Mouse (Mus musculus): Measurements from ENCODE around the gene Snap29. TPM values are rescaled to one million over a fixed set of nuclear protein-coding genes. Genes with fewer than 3 reads are reported as not detected.

Snap29 gene
- polyA plus RNA-seq (2015; fragmentation: Nextera tagmentation; extraction: Ambion mirVana) = 15.2 and 15.9 TPM in 2 replicates

DNA sequence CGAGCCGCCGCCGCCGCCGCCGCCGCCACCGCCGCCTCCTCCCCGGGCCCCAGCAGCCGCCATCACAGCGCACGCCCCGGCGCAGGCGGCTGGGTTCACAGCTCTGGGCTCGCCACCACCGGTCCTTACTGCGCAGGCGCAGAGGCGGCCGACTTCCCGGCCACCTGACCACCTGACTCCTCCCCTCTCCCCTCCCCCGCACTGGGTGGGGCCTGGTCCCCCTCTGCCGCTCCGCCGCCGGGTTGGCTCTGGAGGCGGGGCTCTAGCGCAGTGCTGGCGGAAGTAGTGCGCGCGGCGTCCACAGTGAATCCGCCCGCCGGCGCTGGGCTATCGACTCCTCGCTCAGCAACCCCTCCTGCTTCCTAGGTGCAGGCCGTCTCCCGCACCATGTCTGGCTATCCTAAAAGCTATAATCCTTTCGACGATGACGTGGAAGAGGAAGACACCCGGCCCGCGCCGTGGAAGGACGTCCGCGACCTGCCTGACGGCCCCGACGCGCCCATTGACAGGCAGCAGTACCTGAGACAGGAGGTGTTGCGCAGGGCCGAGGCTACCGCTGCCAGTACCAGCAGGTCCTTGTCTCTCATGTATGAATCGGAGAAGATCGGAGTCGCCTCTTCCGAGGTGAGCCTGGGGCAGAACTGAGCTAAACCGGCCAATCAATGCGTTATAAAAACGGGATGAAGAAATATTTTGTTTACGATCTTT lies at the start of gene Snap29, which contains the start of gene Pi4ka:
Gene Snap29, plus strand, starts transcription at position 251 of the 708 bp plus-strand sequence.
Gene Pi4ka, minus strand, starts transcription at position 579 of the 708 bp plus-strand sequence.
- peak within 1 kb of the TSS; percentile 69 for H3K27ac ChIP-seq (ENCODE audit: low read length)
- H3K27me3 ChIP-seq (replicated peaks; ENCODE audit: control insufficient read depth, insufficient read depth, low read length) = no peaks in the 10 kb centered on the region
- peak; percentile 98 for ATAC-seq
- peak within 1 kb of the TSS; percentile 68 for H3K4me2 ChIP-seq (ENCODE audit: low read depth, low read length)
- H3K9ac ChIP-seq (ENCODE audit: low read depth, low read length) = peak within 1 kb of the TSS; percentile 86
- H3K4me1 ChIP-seq (ENCODE audit: control insufficient read depth, insufficient read depth, low read length) = peaks cover 25% of the 10 kb centered on the region
- H3K9me3 ChIP-seq (ENCODE audit: control insufficient read depth, low read length) = no peaks in the 10 kb centered on the region
- H3K4me3 ChIP-seq (ENCODE audit: low read length) = peak within 1 kb of the TSS; percentile 89
- H3K36me3 ChIP-seq (ENCODE audit: control insufficient read depth, insufficient read depth, low read length) = no peaks in the 10 kb centered on the region
- WGBS = under 1% methylated on average over 55 of the region's 69 CpGs

GRCm38 (mm10) chr16:17356031-17356430 lies 49.8 kb upstream of the Snap29 start:
- ATAC-seq = no peak
- no peak overlapping the region for H3K27ac ChIP-seq (ENCODE audit: low read length)
- no peaks in the 10 kb centered on the region for H3K9me3 ChIP-seq (ENCODE audit: control insufficient read depth, low read length)
- peaks cover 7% of the 10 kb centered on the region for H3K36me3 ChIP-seq (ENCODE audit: control insufficient read depth, insufficient read depth, low read length)
- H3K4me1 ChIP-seq (ENCODE audit: control insufficient read depth, insufficient read depth, low read length) = no peaks in the 10 kb centered on the region
- no peak overlapping the region for H3K4me3 ChIP-seq (ENCODE audit: low read length)
- no peaks in the 10 kb centered on the region for H3K27me3 ChIP-seq (replicated peaks; ENCODE audit: control insufficient read depth, insufficient read depth, low read length)
- H3K4me2 ChIP-seq (ENCODE audit: low read depth, low read length) = no peak overlapping the region
- no peak overlapping the region for H3K9ac ChIP-seq (ENCODE audit: low read depth, low read length)
- 88% methylated on average over 6 of the region's 6 CpGs for WGBS

- 93% methylated on average over 4 of the region's 4 CpGs for whole genome bisulfite sequencing
- H3K9me3 ChIP-seq (ENCODE audit: control insufficient read depth, low read length) = no peaks in the 10 kb centered on the region
- H3K36me3 ChIP-seq (ENCODE audit: control insufficient read depth, insufficient read depth, low read length) = peaks cover 6% of the 10 kb centered on the region; the same call in 1 of the 2 replicates
- H3K27ac ChIP-seq (ENCODE audit: low read length) = no peak overlapping the region
- H3K4me2 ChIP-seq (ENCODE audit: low read depth, low read length) = no peak overlapping the region
- H3K4me3 ChIP-seq (ENCODE audit: low read length) = no peak overlapping the region
- no peaks in the 10 kb centered on the region for H3K27me3 ChIP-seq (replicated peaks; ENCODE audit: control insufficient read depth, insufficient read depth, low read length)
- ATAC-seq = no peak
- H3K4me1 ChIP-seq (ENCODE audit: control insufficient read depth, insufficient read depth, low read length) = no peaks in the 10 kb centered on the region
- no peak overlapping the region for H3K9ac ChIP-seq (ENCODE audit: low read depth, low read length)
These were observed 47.0 kb upstream of the Snap29 start for GRCm38 (mm10) chr16:17358787-17359186.

- Histone ChIP-seq H3K36me3 (ENCODE audit: control insufficient read depth, insufficient read depth, low read length) (no peaks in the 10 kb centered on the region; the same call in 1 of the 2 replicates), H3K4me2 (ENCODE audit: low read depth, low read length) (no peak overlapping the region), H3K9me3 (ENCODE audit: control insufficient read depth, low read length) (no peaks in the 10 kb centered on the region), H3K4me3 (ENCODE audit: low read length) (no peak overlapping the region), H3K27me3 (replicated peaks; ENCODE audit: control insufficient read depth, insufficient read depth, low read length) (no peaks in the 10 kb centered on the region), H3K9ac (ENCODE audit: low read depth, low read length) (no peak overlapping the region), H3K4me1 (ENCODE audit: control insufficient read depth, insufficient read depth, low read length) (no peaks in the 10 kb centered on the region), H3K27ac (ENCODE audit: low read length) (no peak overlapping the region)
- no peak for ATAC-seq
- WGBS = 86% methylated on average over 4 of the region's 4 CpGs
These were observed 23.5 kb upstream of the Snap29 start for GRCm38 (mm10) chr16:17382306-17382705.

DNA sequence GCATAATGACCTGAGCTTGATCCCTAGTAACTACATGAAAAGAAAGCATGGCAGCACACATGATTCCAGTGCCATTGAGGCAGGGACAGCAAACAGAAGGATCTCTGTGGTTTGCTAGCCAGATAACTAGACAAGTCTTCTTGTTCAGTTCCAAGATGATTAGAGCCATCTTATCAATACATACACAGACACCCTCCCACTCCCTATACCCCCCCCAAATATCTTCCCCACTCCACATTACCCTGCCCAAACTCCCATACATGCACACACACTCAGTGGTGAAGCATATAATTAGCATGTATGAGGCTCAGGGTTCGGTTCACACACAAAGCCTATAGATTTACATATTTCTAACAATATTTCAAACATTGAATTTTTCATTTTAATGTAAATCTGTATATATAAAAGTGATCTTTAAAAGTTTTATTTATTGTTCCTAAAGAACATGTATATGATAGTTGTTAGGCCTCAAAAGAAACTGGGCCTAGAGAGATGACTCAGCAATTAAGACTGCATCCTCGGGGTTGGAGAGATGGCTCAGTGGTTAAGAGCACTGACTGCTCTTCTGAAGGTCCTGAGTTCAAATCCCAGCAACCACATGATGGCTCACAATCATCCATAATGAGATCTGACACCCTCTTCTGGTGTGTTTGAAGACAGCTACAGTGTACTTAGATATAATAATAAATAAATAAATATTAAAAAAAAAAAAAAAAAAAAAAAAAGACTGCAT lies 22.0 kb upstream of the Snap29 start:
- H3K27me3 ChIP-seq (replicated peaks; ENCODE audit: control insufficient read depth, insufficient read depth, low read length) = no peaks in the 10 kb centered on the region
- WGBS = 87% methylated on average over 2 of the region's 2 CpGs
- no peaks in the 10 kb centered on the region for H3K9me3 ChIP-seq (ENCODE audit: control insufficient read depth, low read length)
- H3K27ac ChIP-seq (ENCODE audit: low read length) = no peak overlapping the region
- H3K9ac ChIP-seq (ENCODE audit: low read depth, low read length) = no peak overlapping the region
- H3K4me1 ChIP-seq (ENCODE audit: control insufficient read depth, insufficient read depth, low read length) = no peaks in the 10 kb centered on the region
- no peak overlapping the region for H3K4me3 ChIP-seq (ENCODE audit: low read length)
- ATAC-seq = no peak
- H3K4me2 ChIP-seq (ENCODE audit: low read depth, low read length) = no peak overlapping the region
- no peaks in the 10 kb centered on the region; the same call in 1 of the 2 replicates for H3K36me3 ChIP-seq (ENCODE audit: control insufficient read depth, insufficient read depth, low read length)

DNA sequence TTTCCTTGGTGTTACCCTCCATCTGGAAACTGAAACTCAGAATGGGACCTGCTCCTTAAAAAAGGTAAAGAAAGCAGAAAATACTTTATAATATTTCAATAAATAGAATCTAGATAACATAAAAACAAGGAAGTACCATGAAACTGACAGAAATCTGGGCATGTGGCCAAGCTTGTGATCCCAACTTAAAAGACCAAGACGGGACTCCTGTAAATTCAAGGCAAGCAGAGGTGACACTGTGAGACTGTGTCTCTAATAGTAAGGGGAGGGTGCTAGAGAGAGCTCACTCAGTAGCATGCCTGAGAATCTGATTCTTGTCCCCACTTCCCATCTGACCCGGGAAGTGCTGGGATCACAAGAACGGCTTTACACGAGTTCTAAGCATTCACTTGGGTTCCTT lies 13.0 kb upstream of the Snap29 start:
- no peak overlapping the region for H3K4me3 ChIP-seq (ENCODE audit: low read length)
- no peaks in the 10 kb centered on the region for H3K4me1 ChIP-seq (ENCODE audit: control insufficient read depth, insufficient read depth, low read length)
- H3K9me3 ChIP-seq (ENCODE audit: control insufficient read depth, low read length) = no peaks in the 10 kb centered on the region
- WGBS = 64% methylated on average over 4 of the region's 4 CpGs
- no peak for ATAC-seq
- no peak overlapping the region for H3K9ac ChIP-seq (ENCODE audit: low read depth, low read length)
- H3K27ac ChIP-seq (ENCODE audit: low read length) = no peak overlapping the region
- no peaks in the 10 kb centered on the region for H3K27me3 ChIP-seq (replicated peaks; ENCODE audit: control insufficient read depth, insufficient read depth, low read length)
- no peak overlapping the region for H3K4me2 ChIP-seq (ENCODE audit: low read depth, low read length)
- H3K36me3 ChIP-seq (ENCODE audit: control insufficient read depth, insufficient read depth, low read length) = no peaks in the 10 kb centered on the region; the same call in 1 of the 2 replicates

- no peaks in the 10 kb centered on the region for H3K27me3 ChIP-seq (replicated peaks; ENCODE audit: control insufficient read depth, insufficient read depth, low read length)
- 76% methylated on average over 1 of the region's 1 CpGs for WGBS
- peaks cover 16% of the 10 kb centered on the region for H3K4me1 ChIP-seq (ENCODE audit: control insufficient read depth, insufficient read depth, low read length)
- ATAC-seq = no peak
- H3K27ac ChIP-seq (ENCODE audit: low read length) = no peak overlapping the region
- no peaks in the 10 kb centered on the region for H3K9me3 ChIP-seq (ENCODE audit: control insufficient read depth, low read length)
- H3K9ac ChIP-seq (ENCODE audit: low read depth, low read length) = no peak overlapping the region
- no peak overlapping the region for H3K4me3 ChIP-seq (ENCODE audit: low read length)
- H3K4me2 ChIP-seq (ENCODE audit: low read depth, low read length) = no peak overlapping the region
- no peaks in the 10 kb centered on the region for H3K36me3 ChIP-seq (ENCODE audit: control insufficient read depth, insufficient read depth, low read length)
These were observed 2.9 kb upstream of the Snap29 start for GRCm38 (mm10) chr16:17402855-17403254.

DNA sequence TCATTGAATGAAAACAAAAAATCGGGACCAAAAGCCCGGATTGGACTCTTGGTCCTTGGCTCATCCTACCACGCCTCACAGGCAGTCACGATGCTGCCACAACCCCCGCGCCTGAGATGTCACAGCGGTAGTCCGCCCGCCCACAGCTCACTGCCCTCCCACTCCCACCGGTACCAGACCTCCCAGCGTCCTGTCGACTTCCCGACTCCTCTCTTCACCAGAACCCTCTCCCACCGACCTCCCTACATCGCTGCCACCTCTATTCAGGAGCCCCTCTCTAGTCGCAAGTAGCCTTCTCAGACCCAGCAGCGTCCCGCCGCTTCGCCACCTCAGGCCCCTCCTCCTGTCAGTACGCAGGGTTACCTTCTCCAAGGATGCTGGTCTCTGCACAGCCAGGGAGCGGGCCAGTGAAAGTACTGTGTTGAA lies 502 bp upstream of the Snap29 start:
- Histone ChIP-seq H3K9ac (ENCODE audit: low read depth, low read length) (peak overlapping the region; percentile 84), H3K4me3 (ENCODE audit: low read length) (peak overlapping the region; percentile 89), H3K4me1 (ENCODE audit: control insufficient read depth, insufficient read depth, low read length) (peaks cover 24% of the 10 kb centered on the region), H3K4me2 (ENCODE audit: low read depth, low read length) (peak overlapping the region; percentile 53), H3K9me3 (ENCODE audit: control insufficient read depth, low read length) (no peaks in the 10 kb centered on the region), H3K27ac (ENCODE audit: low read length) (peak overlapping the region; percentile 69), H3K27me3 (replicated peaks; ENCODE audit: control insufficient read depth, insufficient read depth, low read length) (no peaks in the 10 kb centered on the region), H3K36me3 (ENCODE audit: control insufficient read depth, insufficient read depth, low read length) (no peaks in the 10 kb centered on the region)
- under 1% methylated on average over 22 of the region's 22 CpGs for WGBS
- ATAC-seq = peak; percentile 77

DNA sequence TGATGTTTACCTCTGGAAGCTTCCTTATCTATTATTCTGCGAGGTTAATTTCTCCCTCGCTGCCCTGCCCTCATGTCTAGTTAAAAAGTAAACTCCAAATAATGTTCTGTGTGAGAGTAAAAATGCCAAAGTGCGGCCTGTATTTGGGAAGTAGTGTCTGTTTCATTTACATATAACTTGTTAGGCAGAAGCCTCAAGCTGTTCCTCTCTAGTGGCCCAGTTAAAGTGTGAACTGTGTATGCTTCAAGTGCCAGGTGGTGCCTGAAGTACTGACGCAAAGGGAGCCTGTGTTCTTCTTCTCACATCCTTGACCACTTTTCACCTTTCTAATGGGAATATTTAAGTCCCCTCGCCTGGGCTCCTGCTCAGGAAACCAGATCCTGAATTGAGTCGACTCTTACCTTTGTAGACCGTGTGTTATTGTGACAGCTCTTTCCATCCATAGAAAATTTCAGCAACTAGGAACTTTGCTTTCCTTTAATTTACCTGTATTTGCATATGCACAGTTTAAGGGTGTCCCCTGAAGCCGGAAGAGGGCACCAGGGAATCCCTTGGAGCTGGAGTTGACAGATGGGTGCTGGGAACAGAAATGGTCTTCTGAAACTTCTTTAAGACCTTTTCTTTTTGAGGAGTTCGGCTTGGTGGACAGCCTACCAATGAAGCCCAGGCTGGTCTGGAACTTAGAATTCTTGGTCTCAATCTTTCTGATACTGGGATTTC lies 886 bp downstream of the Snap29 start:
- Histone ChIP-seq H3K4me1 (ENCODE audit: control insufficient read depth, insufficient read depth, low read length) (peaks cover 25% of the 10 kb centered on the region), H3K27me3 (replicated peaks; ENCODE audit: control insufficient read depth, insufficient read depth, low read length) (no peaks in the 10 kb centered on the region), H3K4me3 (ENCODE audit: low read length) (peak overlapping the region; percentile 89), H3K9ac (ENCODE audit: low read depth, low read length) (peak overlapping the region; percentile 86), H3K36me3 (ENCODE audit: control insufficient read depth, insufficient read depth, low read length) (no peaks in the 10 kb centered on the region), H3K4me2 (ENCODE audit: low read depth, low read length) (peak overlapping the region; percentile 68), H3K9me3 (ENCODE audit: control insufficient read depth, low read length) (no peaks in the 10 kb centered on the region), H3K27ac (ENCODE audit: low read length) (peak overlapping the region; percentile 69)
- 28% methylated on average over 9 of the region's 9 CpGs for WGBS
- no peak for ATAC-seq
